Mouse (Mus musculus) hindlimb bud, embryonic 11.5 days (tissue): ENCODE results near the gene Rpl36a-ps1.
A peak's percentile ranks its signal among the peaks of the same experiment; 100 is the strongest.
"Not testable (repeated sequence)": the region's sequence is repeated elsewhere in the genome, so short reads cannot be mapped to it uniquely, and the experiment has no call there.

Experiments used
- DNase-seq: peaks from one replicate; pipeline ENCODE4 v3.0.0-alpha.2; 2012; ENCODE audit warnings: low read depth, low spot score; ENCODE audit errors: extremely low spot score

The Rpl36a-ps1 gene

GRCm38 (mm10) chr14:98994218-98994617 is at the start of gene Rpl36a-ps1:
Gene Rpl36a-ps1 (minus strand): TSS chr14:98994318.
- no peak for DNase-seq

GRCm38 (mm10) chr14:99043499-99043898 is 49.4 kb upstream of the Rpl36a-ps1 start:
- DNase-seq = no peak

DNA sequence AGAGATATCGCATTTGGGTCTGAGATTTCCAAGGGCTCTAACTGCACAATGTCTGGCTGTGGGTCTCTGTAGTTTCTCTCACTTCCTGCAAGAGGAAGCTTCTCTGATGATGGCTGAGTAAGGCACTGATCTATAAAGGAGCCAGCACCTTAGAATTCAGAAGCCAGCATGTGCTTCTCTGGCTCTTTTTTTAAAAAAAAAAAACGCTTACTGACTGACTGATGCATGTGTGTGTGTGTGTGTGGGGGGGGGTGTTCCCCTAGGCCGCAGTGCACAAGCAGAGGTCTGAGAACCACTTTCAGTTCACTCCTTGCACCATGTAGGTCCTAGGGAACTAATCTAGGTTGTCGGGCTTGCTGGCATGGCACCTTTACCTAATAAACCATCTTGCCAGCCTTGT is 47.3 kb upstream of the Rpl36a-ps1 start:
- no peak for DNase-seq

GRCm38 (mm10) chr14:99039308-99039707 is 45.2 kb upstream of the Rpl36a-ps1 start:
- DNase-seq = not testable (repeated sequence)

GRCm38 (mm10) chr14:99037703-99038102 is 43.6 kb upstream of the Rpl36a-ps1 start:
- no peak for DNase-seq

- DNase-seq = no peak
Measured at GRCm38 (mm10) chr14:99036039-99036438, 41.9 kb upstream of the Rpl36a-ps1 start.

GRCm38 (mm10) chr14:99034851-99035250 is 40.7 kb upstream of the Rpl36a-ps1 start:
- DNase-seq = not testable (repeated sequence)

DNA sequence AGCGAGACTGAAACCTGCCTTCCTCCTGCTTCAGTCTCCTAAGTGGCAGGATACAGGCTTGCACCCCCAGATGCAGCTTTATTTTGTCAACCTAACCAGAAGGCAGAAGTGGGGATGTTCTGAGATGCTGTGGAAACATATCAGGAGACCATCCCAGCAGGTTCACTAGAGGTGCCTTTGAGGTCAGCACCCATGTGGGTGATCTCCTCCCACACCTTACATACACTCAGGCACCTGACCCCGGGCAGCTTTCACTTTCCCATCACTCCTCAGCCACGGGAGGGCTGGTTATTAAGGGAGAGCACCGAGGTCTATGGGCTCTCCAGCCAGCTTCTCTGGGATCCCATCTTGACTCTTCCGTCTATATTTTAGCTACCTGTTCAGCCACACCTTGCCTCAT is 38.5 kb upstream of the Rpl36a-ps1 start:
- DNase-seq = no peak

DNA sequence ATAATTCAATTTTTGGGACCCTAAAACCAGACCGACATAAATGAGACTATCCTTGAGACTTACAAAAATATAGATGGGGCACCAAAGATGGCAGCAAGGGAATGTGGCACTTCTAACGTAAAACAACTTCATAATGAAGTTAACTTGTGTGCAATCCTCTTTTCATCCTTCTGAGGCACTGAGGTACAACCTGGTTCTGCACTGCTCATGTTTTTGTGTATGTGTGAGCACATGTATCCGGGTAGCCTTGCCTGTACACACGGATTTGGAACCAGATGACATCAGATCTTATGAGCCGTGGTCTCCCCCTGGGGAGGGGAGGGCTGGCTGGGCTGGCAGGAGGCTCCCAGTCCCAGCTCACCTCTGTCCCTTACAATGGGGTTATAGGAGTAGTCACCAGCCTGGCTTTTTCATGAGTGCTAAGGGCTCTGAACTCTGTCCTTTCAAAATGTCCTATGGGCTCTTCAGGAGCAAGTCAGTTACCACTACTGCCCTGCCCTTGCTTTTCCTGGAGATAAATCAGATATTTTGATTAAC is 37.3 kb upstream of the Rpl36a-ps1 start:
- no peak for DNase-seq

- DNase-seq = no peak
Measured at GRCm38 (mm10) chr14:99029987-99030386, 35.9 kb upstream of the Rpl36a-ps1 start.

GRCm38 (mm10) chr14:99022346-99023086 is 28.4 kb upstream of the Rpl36a-ps1 start:
- DNase-seq = no peak

DNA sequence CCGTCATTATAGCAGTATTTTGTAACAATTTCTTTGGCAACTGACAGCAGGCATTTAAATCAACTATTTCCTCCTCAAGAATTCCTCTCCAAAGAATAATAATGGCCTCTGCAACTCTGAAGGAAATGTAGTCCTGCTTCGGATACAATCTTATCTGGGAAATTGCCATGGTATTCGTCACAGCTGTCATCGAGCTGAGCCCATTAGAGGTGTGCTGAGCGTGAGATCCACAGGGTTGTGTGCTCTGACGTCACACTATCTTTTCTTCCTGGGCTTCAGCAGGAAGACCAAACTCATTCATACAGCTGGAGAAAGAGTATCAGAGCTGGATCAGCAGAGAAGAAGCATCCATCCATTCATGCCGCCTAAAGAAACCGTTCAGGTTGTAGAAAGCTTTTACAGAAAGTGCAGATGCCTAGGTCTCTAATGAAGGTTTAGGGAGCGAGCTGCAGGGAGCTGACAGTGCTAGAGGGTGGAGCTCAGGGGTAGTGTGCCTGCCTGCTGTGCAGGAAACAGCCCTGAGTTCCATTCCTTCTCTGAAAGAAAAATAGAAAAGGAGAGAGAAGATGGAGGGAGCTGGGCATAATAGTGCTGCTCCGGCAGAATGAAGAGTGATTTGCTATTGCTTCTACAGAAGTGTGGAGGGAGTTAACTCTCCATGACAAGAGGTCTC is 25.2 kb upstream of the Rpl36a-ps1 start:
- no peak for DNase-seq

GRCm38 (mm10) chr14:99018691-99019090 is 24.6 kb upstream of the Rpl36a-ps1 start:
- DNase-seq = no peak

DNA sequence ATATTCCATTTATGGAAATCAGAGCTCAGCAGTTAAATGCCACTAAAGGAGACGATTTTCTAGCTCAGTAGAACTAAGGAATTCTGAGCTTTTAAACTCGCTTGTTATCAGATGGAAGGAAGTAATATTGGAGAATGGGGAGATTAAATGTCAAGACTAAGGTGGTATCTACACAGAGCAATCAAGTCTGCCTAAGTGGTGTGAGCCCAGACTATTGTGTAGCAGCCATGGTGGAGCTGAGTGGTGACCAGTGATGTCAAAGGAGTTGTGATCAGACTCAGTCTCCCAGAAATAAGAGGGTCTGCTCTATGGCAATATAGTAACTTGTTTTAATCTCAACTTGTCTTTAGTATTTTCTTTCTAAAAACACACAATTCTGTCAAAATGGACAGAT is 16.8 kb upstream of the Rpl36a-ps1 start:
- no peak for DNase-seq

- no peak for DNase-seq
Measured at GRCm38 (mm10) chr14:99010224-99010919, 16.3 kb upstream of the Rpl36a-ps1 start.

- no peak for DNase-seq
Measured at GRCm38 (mm10) chr14:98992482-98992881, 1.6 kb downstream of the Rpl36a-ps1 start.

DNA sequence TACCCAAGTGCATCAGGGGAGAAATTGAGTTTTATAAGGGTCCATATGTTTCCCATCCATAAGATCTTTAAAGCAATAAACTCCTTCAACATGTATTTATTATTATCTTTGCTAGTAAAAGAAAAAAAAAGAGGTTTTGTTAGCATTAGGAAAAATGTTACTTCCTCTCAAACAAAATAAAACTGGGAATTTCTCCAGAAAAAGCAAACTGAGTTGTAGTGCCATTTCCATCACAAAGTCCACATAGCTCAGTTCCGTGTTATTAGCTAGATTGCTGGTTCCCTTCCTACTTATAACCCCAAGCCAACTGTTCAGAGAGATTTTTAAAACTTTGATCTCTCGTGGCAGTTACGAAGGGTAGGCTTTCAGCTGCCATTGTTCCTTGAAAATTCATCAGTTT is 3.5 kb downstream of the Rpl36a-ps1 start:
- DNase-seq = no peak

DNA sequence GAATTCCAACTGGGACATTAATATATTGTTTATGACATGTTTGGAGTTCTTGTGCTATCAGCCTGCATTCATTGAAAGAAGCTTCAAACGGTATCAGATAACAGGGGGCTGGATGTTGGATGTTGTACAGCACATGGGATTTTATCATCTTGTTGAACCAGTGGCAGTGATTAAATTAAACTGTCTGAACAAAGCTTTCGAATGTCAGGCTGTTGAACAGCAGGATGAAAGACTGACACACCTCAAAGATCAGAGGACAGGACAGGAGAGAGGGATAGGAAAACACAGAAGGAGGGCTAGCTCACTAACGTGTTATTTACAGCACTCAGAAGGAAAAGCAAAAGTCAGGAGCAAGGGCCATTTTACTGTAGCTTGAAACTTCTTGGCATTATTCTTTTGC is 4.3 kb downstream of the Rpl36a-ps1 start:
- peak; percentile 6 for DNase-seq

DNA sequence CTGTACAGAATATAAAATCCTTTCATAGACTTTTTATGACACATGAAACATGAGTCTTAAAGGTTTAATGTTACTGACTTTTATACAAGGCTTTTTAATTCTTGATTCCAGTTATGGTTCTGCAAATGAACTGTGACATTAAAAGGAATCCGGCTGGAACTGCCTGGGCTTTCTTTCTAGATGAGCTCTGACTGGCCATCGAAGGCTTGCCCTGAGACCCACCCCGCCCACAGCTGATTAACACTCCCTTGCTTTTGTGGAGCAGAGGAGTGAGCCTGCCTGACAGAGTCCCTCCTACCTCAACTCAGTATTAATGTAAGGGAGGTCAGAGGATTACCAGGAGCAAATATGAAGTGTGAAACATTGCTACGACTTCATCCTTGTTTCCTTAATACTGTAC is 22.2 kb downstream of the Rpl36a-ps1 start:
- no peak for DNase-seq

- DNase-seq = no peak
Measured at GRCm38 (mm10) chr14:98958978-98959658, 35.0 kb downstream of the Rpl36a-ps1 start.

- DNase-seq = no peak
Measured at GRCm38 (mm10) chr14:98956788-98957187, 37.3 kb downstream of the Rpl36a-ps1 start.
